Mouse (Mus musculus) brain, embryonic 14.5 days (tissue): ENCODE results near the gene Stac.

ENCODE experiments used
- CTCF ChIP-seq: fragments of 200-500 bp; IDR thresholded peaks from 2 replicates; pipeline ENCODE4 v1.5.1; 2012; ENCODE audit warnings: inconsistent platforms, mild to moderate bottlenecking, moderate library complexity, borderline replicate concordance; ENCODE audit not compliant: insufficient read depth, insufficient read length; ENCODE audit errors: extremely low read depth
- POLR2A ChIP-seq: fragments of 200-500 bp; IDR thresholded peaks from 2 replicates; pipeline ENCODE4 v1.6.1; 2012; ENCODE audit warnings: mild to moderate bottlenecking, inconsistent platforms, borderline replicate concordance; ENCODE audit not compliant: poor library complexity, insufficient read depth, insufficient read length, severe bottlenecking; ENCODE audit errors: extremely low read depth

DNA sequence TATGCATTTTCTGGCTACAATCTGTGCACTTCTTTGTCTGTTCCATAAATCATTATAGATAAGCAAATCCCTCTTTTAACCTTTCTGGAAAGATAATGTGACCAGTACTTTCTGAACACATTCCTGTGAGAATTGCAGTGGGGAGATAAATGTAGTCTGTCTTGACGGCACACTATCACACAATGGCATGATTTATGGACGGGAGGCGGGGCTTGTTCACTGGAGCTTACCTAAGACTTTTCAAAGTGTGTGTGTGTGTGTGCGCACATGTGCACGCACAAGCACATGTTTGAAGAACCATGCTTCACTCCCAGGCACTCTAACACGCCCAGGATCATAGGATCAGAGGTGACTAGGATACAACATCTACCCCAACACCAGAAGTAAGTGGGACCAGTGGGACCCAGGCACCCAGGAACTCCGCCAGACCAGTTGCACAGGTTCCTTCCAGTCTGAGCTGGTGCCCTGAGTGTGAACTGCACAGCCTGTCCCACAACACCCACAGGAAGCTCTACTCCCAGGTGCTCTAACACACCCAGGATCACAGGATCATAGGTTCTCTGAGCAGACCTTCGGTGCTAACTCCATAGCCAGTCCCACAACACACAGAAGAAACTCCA lies 154.6 kb downstream of the Stac start:
- TF ChIP-seq CTCF (no peak), POLR2A (no peak)
